Mouse (Mus musculus) cerebellum, adult (tissue): ENCODE data around the gene Krtap19-5.

Experiments used
- ATAC-seq: cut with Nextera tagmentation; 2 replicates; pipeline ENCODE4 v1.9.2; 2017; ENCODE audit warnings: mild to moderate bottlenecking, moderate library complexity, mixed read lengths; ENCODE audit not compliant: insufficient number of reproducible peaks, low FRiP score, low TSS enrichment

Krtap19-5 gene

DNA sequence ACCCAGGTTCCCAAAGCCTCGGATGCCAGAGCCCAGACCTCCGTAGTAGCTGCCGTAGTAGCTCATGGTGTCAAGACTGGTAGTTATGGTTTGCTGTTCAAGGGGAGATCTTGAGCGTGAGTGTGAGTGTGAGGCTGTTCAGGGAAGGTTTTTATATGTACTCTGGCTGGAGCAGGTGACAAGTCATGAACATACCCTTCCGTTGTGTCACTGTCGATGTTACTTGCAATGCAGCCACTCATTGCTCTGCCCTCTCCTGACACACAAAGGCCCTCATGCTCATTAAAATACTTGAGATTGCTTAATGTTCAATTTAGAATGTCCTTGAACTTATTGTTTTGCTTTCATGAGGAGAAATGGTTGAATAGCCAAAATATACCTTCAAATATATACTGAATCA is at the start of gene Krtap19-5:
Gene Krtap19-5 (minus strand): TSS at position 101 of the 400 bp plus-strand sequence.
- no peak for ATAC-seq

DNA sequence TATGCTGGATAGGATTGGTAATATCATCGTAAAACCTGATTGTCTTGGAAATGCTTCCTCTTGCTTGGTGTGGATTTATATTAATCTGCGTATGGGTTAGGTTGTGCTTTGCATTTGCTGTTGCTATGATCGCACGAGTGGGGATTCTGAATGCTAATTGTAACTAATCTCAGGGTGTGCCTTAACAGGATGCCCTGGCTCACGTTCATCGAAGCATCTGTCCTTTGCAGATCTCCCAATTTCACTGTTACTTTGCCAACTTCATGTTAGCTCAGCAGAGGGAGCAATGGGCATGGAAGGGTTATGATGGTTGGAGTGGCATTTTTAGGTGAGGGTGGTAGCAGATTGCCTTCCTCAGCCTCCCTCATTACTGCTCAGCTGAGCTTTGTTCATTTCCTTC is 44.8 kb upstream of the Krtap19-5 start:
- no peak for ATAC-seq

DNA sequence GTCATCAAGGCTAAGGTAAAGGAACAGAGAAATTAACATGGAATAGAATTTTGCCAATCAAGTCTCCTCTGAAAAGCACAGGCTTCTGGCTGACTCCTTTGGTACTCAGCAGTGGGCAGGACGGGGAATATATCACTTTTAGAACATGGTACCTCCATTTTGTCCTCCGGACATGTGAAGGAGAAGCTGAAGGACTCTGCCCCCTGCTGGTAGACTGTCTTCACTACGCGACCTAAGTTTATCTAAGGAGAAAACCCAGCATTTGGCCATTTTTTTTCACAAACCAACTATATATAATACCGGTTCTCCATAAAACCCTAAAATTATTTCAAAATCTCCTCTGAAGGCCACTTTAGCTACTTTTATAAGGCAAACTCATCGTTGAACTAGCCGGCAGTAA is 42.0 kb upstream of the Krtap19-5 start:
- ATAC-seq: no peak

DNA sequence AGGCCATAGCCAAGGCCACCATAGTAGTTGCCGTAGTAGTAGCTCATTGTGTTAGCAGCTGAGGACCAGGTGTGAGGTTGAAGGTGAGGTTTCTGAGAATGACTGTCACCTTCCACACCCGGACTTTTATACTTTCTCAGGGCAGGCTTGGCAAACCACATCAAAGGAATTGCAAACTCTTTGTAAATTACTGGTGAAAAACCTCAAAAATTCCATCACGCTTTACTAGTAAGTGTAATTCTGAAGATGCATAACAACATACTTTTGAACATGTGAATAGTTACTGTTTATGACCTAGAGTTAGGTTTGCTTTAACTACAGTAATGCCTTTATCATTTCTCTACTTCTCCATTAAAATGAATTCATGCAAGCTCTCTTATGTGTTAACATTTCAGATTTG is 35.9 kb upstream of the Krtap19-5 start, which contains the start of gene Krtap19-9b:
Gene Krtap19-9b (minus strand): TSS at position 101 of the 400 bp plus-strand sequence.
- ATAC-seq: no peak

DNA sequence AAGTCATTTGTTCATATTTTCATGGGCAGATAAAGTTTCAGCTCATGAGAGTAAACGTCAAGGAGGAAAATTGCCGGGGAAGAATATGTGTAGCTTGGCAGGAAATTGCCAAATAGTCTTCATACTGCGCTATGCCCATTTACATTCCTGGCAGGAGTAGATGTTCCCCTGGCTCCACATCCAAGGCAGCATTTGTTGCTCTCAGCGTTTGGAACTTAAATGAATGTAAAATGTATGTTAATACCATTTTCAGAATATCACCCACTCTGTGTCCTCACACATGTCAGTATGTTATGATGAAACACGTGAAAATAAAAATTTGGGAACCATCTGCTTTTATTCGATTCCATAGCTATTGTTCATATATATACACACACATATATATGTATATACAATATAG is 9.4 kb downstream of the Krtap19-5 start:
- no peak for ATAC-seq

DNA sequence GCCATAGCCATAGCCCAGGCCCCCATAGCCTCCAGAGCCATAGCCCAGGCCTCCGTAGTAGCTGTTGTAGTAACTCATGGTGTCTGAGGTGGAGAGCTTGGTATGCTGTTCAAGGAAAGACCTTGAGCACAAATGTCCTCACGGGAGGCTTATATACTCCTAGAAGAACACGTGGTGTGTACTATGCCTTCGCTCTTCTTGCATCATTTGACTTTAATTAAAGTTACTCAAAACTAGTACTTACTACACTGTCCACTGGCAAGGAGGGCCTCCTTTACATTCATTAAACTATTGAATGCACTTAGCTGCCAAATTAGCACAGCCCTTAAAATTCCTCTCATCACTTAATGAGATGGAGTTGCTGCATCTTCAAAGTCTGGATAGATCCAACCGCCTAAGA is 11.3 kb downstream of the Krtap19-5 start, which contains the start of gene Krtap19-4:
Gene Krtap19-4 (minus strand): TSS at position 101 of the 400 bp plus-strand sequence.
- no peak for ATAC-seq

DNA sequence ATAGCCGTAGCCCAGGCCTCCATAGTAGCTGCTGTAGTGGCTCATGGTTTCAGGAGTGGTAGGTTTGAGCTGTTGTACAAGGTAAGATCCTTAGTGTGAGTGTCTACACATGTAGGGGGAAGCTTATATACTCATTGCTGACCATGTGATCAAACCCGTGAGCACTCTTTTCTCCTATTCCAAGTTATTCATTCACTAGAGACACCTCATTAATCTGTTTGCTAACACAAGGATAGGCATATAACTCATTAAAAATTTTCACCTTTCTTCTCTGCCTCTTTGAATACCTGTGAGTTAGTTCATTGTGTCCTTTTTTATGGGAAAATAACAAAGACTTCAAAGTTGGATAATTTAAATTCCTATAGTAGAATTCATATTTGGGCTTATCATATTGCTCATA is 18.3 kb downstream of the Krtap19-5 start, which contains the start of gene Krtap19-3:
Gene Krtap19-3 (minus strand): TSS at position 101 of the 400 bp plus-strand sequence.
- no peak for ATAC-seq

DNA sequence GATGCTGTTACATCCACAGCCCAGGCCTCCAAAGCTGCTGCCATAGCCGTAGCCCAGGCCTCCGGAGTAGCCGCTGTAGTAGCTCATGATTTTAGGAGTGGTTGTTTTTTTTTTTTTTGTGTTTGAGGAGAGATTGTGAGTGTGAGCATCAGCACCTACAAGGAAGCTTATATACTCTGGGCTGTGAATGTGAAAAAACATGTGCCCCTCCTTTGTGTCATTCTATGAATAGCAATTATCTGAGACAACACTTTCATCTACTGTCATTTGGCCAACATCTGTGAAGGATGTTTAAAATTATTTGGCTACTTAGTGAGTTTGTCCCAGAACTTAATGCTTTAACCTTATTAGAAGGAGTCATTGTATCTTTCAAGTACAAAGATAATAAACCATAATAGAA is 22.1 kb downstream of the Krtap19-5 start, which contains the start of gene Krtap19-2:
Gene Krtap19-2 (minus strand): TSS at position 101 of the 400 bp plus-strand sequence.
- ATAC-seq: no peak

DNA sequence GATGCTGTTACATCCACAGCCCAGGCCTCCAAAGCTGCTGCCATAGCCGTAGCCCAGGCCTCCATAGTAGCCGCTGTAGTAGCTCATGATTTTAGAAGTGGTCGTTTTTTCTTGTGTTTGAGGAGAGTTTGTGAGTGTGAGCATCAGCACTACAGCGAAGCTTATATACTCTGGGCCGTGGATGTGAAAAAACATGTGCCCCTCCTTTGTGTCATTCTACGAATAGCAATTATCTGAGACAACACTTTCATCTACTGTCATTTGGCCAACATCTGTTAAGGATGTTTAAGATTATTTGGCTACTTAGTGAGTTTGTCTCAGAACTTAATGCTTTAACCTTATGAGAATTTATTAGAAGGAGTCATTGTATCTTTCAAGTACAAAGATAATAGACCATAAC is 26.9 kb downstream of the Krtap19-5 start, which contains the start of gene Krtap19-1:
Gene Krtap19-1 (minus strand): TSS at position 101 of the 400 bp plus-strand sequence.
- no peak for ATAC-seq

DNA sequence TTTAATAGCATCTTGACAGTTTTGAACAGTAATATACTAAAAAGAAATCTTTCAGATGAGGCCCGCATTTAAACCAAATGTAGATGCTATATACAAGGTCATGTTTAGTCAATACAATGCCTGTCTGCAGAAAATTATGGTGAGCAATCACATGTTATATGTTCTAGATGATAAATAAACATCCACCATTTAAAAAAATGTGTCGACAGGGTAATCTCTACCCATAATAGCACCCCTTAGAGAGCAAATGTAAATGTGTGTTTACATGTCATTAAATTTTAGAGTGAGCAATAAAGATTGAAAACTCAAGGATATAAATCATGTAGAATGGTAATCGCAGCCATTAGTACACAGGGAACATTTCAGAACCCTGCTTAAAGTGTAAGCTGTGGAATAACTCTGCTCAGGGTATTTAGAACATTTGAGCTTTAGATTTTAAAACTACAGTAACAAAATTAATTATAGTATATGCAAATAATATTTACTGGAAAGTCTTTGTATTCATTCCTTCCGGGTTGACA is 31.3 kb downstream of the Krtap19-5 start:
- no peak for ATAC-seq

DNA sequence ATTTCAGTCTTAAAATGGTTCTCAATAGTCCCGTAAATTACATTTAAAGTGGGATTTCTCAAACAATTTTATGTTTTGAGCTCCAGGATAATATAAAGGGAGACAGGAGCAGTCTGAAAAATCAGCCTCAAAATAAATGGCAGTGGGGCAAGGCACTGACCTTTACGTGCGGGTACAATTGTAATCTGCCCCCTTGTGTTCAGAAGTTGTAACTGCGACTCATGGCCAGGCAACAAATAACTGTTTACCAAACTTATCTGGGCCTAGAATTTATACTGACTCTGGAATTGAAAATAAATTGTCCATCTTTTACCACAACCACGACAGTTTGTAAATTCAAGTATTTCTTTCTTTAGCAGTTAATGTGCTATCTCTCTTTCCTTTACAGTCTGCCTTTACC is 44.8 kb downstream of the Krtap19-5 start:
- no peak for ATAC-seq

DNA sequence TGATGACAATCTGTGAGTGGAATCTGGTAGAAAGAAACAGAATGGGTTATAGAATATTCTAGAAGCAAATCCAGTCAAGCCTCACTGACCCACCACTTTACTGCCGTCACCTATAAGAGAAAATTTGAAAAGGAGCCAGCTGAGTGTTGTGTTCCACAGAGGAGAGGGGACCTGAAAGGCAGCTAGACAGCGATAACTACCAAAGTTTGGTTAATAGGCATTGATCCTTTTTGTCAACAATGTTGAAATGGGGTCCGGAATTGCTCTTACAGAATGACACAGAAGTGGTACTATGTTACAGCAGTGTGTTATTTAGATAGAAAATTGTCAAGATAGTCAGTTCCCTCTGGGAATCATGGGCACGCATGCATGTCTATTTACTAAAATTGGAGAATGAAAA is 47.7 kb downstream of the Krtap19-5 start:
- ATAC-seq: no peak

DNA sequence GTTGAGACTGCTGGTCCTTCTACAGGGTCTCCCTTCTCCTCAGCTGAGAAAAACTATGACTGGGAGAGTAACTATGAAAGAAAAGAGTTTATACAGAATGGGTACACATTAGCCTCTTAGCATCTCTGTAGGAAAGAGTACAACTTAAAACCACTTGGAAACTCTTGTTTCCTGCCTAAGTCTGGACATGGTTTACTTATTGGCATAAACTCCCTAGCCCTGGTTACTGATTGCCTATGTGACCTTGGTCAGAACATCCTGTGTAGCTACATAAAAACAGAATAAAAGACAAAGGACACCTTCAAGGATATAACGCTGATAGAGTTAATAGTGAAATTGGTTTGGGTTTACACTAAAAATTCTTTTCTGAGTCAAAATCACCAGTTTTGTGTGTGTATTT is 48.9 kb downstream of the Krtap19-5 start:
- no peak for ATAC-seq
